In the genomic region with DNA sequence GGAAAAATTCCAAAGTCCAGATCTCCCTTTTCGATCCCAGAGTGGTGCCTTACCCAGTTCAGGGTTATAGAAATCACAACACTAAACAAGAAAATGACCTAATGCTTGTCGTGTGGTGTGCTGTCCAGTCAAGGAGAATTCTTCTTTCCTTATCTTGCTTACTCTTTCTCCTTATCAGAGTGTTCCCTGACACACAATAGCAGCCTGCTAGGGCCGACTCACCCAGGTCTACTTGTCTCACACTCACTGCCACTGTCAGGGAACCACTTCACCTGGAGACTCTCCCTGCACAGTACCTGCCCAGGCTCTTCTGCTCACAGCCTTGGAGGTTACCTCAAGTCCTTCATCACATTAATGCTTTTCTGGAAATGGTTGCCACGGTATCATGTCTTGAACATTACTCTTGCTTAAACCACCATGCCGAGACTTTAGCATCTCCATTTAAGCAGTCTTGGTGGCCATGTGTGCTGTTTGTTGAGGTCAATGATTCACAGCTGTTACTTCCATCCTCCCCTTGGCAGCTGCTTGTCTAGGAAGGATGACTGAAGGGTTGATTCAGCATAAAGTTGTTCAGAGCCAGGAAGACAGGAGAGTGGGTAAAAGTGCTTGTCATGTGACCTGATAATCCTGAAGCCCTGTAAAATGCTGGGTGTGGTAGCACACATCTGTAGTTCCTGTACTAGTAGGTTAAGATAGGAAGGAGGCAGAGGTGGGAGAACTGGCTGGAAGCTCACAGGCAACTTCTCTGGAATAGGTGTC, we compare ENCODE assay signal across 30 mouse cellular contexts. TPM values are rescaled to one million over a fixed set of nuclear protein-coding genes. Genes with fewer than 3 reads are reported as not detected.
A peak's percentile ranks its signal among the peaks of the same experiment; 100 is the strongest.
DNase-seq lines count a peak whose midpoint lies in the region; ATAC-seq and TF ChIP-seq lines count a peak whose summit lies in the region.
"Had no signal": no experiment of that assay in that cellular context is flagged by ENCODE, and none has a peak within 500 bp of the region (broad histone marks: within the 10 kb centered on the region; RNA-seq: fewer than 3 reads in every experiment).

No protein-coding gene starts in this region.

- no peaks in the 10 kb centered on the region for H3K36me3 ChIP-seq in midbrain, embryonic 11.5 days (ENCODE audit: control insufficient read depth, insufficient read depth, low read length)
- no peaks in the 10 kb centered on the region for H3K36me3 ChIP-seq in midbrain, embryonic 15.5 days (replicated peaks)
- H3K36me3 ChIP-seq in intestine, postnatal 0 days (ENCODE audit: control insufficient read depth, insufficient read depth), result no peaks in the 10 kb centered on the region
- no peaks in the 10 kb centered on the region for H3K36me3 ChIP-seq in stomach, postnatal 0 days (ENCODE audit: control insufficient read depth, insufficient read depth, low read length)
- H3K36me3 ChIP-seq: hindbrain, embryonic 12.5 days; hindbrain, embryonic 15.5 days had no signal

- H3K9ac ChIP-seq in midbrain, embryonic 11.5 days (ENCODE audit: low read length), result no peak overlapping the region
- no peak overlapping the region for H3K9ac ChIP-seq in midbrain, embryonic 15.5 days
- no peak overlapping the region for H3K9ac ChIP-seq in intestine, postnatal 0 days (ENCODE audit: low read depth, low read length)
- no peak overlapping the region for H3K9ac ChIP-seq in stomach, postnatal 0 days (ENCODE audit: low read length)
- H3K9ac ChIP-seq: forebrain, postnatal 0 days; hindbrain, embryonic 12.5 days; hindbrain, embryonic 15.5 days had no signal

- ATAC-seq in midbrain, embryonic 11.5 days (ENCODE audit: low FRiP score), result no peak
- ATAC-seq in midbrain, embryonic 15.5 days (replicated peaks), result no peak
- ATAC-seq in intestine, postnatal 0 days, result peak; percentile 87
- peak; percentile 88 for ATAC-seq in stomach, postnatal 0 days (ENCODE audit: low FRiP score, low TSS enrichment)
- ATAC-seq: CD4-positive, CD25-positive, alpha-beta regulatory T cell, adult 4 months; forebrain, embryonic 14.5 days; forebrain, postnatal 0 days had no signal

- H3K27me3 ChIP-seq in midbrain, embryonic 11.5 days (ENCODE audit: control insufficient read depth, insufficient read depth, low read length), result no peaks in the 10 kb centered on the region
- H3K27me3 ChIP-seq in midbrain, embryonic 15.5 days (replicated peaks), result no peaks in the 10 kb centered on the region
- no peaks in the 10 kb centered on the region for H3K27me3 ChIP-seq in intestine, postnatal 0 days (replicated peaks; ENCODE audit: control insufficient read depth, insufficient read depth, low read length)
- no peaks in the 10 kb centered on the region for H3K27me3 ChIP-seq in stomach, postnatal 0 days (ENCODE audit: control insufficient read depth, insufficient read depth, low read length)
- H3K27me3 ChIP-seq: hindbrain, embryonic 12.5 days; hindbrain, embryonic 15.5 days had no signal

- H3K9me3 ChIP-seq in midbrain, embryonic 11.5 days (ENCODE audit: control insufficient read depth, low read length), result no peaks in the 10 kb centered on the region
- no peaks in the 10 kb centered on the region for H3K9me3 ChIP-seq in midbrain, embryonic 15.5 days
- no peaks in the 10 kb centered on the region for H3K9me3 ChIP-seq in intestine, postnatal 0 days (ENCODE audit: control insufficient read depth)
- H3K9me3 ChIP-seq in stomach, postnatal 0 days (ENCODE audit: control insufficient read depth, low read length), result no peaks in the 10 kb centered on the region
- H3K9me3 ChIP-seq: hindbrain, embryonic 12.5 days; hindbrain, embryonic 15.5 days had no signal

- no peaks in the 10 kb centered on the region for H3K4me1 ChIP-seq in midbrain, embryonic 11.5 days (ENCODE audit: control insufficient read depth, insufficient read depth, low read length)
- no peaks in the 10 kb centered on the region for H3K4me1 ChIP-seq in midbrain, embryonic 15.5 days
- no peaks in the 10 kb centered on the region for H3K4me1 ChIP-seq in intestine, postnatal 0 days (replicated peaks; ENCODE audit: control insufficient read depth, insufficient read depth, low read length)
- H3K4me1 ChIP-seq in stomach, postnatal 0 days (replicated peaks; ENCODE audit: control insufficient read depth, insufficient read depth), result no peaks in the 10 kb centered on the region
- H3K4me1 ChIP-seq: hindbrain, embryonic 12.5 days; hindbrain, embryonic 15.5 days had no signal

- no peak for TF ChIP-seq CTCF in intestine, postnatal 0 days (IDR thresholded peaks at IDR 0.05; ENCODE audit: low read depth)
- TF ChIP-seq CTCF in stomach, postnatal 0 days (IDR thresholded peaks at IDR 0.05; ENCODE audit: low read depth), result no peak

- H3K27ac ChIP-seq in midbrain, embryonic 11.5 days (ENCODE audit: low read depth, low read length), result no peak overlapping the region
- no peak overlapping the region for H3K27ac ChIP-seq in midbrain, embryonic 15.5 days
- H3K27ac ChIP-seq in intestine, postnatal 0 days (ENCODE audit: low read depth, low read length), result peak overlapping the region; percentile 73
- no peak overlapping the region for H3K27ac ChIP-seq in stomach, postnatal 0 days (replicated peaks)
- H3K27ac ChIP-seq: gastrocnemius, adult 2 months; heart, adult 2 months; hindbrain, embryonic 12.5 days; hindbrain, embryonic 15.5 days had no signal

- no peak overlapping the region for H3K4me3 ChIP-seq in midbrain, embryonic 11.5 days (ENCODE audit: low read depth, low read length)
- H3K4me3 ChIP-seq in midbrain, embryonic 15.5 days, result no peak overlapping the region
- H3K4me3 ChIP-seq in intestine, postnatal 0 days (ENCODE audit: low read depth, low read length), result no peak overlapping the region
- no peak overlapping the region for H3K4me3 ChIP-seq in stomach, postnatal 0 days (ENCODE audit: low read depth, low read length)
- H3K4me3 ChIP-seq: gastrocnemius, adult 2 months; heart, adult 2 months; hindbrain, embryonic 12.5 days; hindbrain, embryonic 15.5 days had no signal

- no peak for TF ChIP-seq EP300 in stomach, postnatal 0 days (optimal IDR thresholded peaks at IDR 0.05)

- H3K4me2 ChIP-seq in midbrain, embryonic 11.5 days, result no peak overlapping the region
- H3K4me2 ChIP-seq in midbrain, embryonic 15.5 days, result no peak overlapping the region
- H3K4me2 ChIP-seq in intestine, postnatal 0 days (replicated peaks; ENCODE audit: low read depth), result no peak overlapping the region
- H3K4me2 ChIP-seq in stomach, postnatal 0 days (replicated peaks; ENCODE audit: low read depth), result no peak overlapping the region
- H3K4me2 ChIP-seq: heart, embryonic 11.5 days; hindbrain, embryonic 12.5 days; hindbrain, embryonic 15.5 days had no signal

- peak; percentile 75 for DNase-seq in midbrain, embryonic 11.5 days (ENCODE audit: low spot score, missing footprints)
- no peak for DNase-seq in stomach, postnatal 0 days (ENCODE audit: low spot score)
- DNase-seq in adrenal gland, postnatal 36 days, result no peak
- DNase-seq in gastrocnemius, adult 8-10 months (ENCODE audit: low spot score in 2 of 2), result no peak
- DNase-seq: adrenal gland, adult 2 months; adrenal gland, postnatal 14 days; cerebellum, adult 11-12 months; cerebellum, adult 8-10 months; cerebellum, postnatal 10 days; cerebellum, postnatal 36 days; embryo, embryonic 11 days; forebrain, postnatal 0 days; gastrocnemius, adult 2 months; gastrocnemius, postnatal 25 days; heart, adult 2 months had no signal

- 83% methylated on average over 5 of the region's 5 CpGs for WGBS in midbrain, embryonic 11.5 days
- WGBS in midbrain, embryonic 15.5 days, result 86% methylated on average over 5 of the region's 5 CpGs
- WGBS in intestine, postnatal 0 days, result 47% methylated on average over 5 of the region's 5 CpGs
- WGBS in stomach, postnatal 0 days, result 61% methylated on average over 5 of the region's 5 CpGs

RNA-seq across cellular contexts. Expression of gene Slc15a5, which starts 1.9 kb away (rescaled TPM):
- not detected in 2 replicates for polyA plus RNA-seq in midbrain, embryonic 11.5 days (2014; fragmentation: Nextera tagmentation; extraction: Ambion mirVana)
- 0.14 TPM in 1 of 2 replicates, not detected in the other for polyA plus RNA-seq in midbrain, embryonic 15.5 days (2015; fragmentation: Nextera tagmentation; extraction: Ambion mirVana)
- 0.21 TPM in 1 of 2 replicates, not detected in the other for polyA plus RNA-seq in intestine, postnatal 0 days (2015; fragmentation: Nextera tagmentation; extraction: Ambion mirVana)
- polyA plus RNA-seq in stomach, postnatal 0 days (2015; fragmentation: Nextera tagmentation; extraction: Ambion mirVana), result not detected in 2 replicates
- total RNA-seq in adrenal gland, postnatal 36 days (2021), result 1 to 10 TPM; 1.6 to 3.3 TPM
- total RNA-seq in gastrocnemius, adult 8-10 months (2022), result 10 to 100 TPM in 2 of 4 experiments, 1 to 10 TPM in 1, under 1 TPM in 1; 0.63 to 21.8 (median 10.9) TPM
- total RNA-seq: adrenal gland, postnatal 14 days; heart, adult 2 months; heart, postnatal 25 days; hematopoietic stem cell, adult 5-6 weeks; MEL had no signal
- polyA plus RNA-seq: brain, embryonic 14.5 days; C2C12; CD4-positive, CD25-positive, alpha-beta regulatory T cell, adult 4 months; embryonic facial prominence, embryonic 11.5 days; embryonic facial prominence, embryonic 14.5 days; forebrain, embryonic 11.5 days; forebrain, embryonic 14.5 days; heart, adult 2 months; hindbrain, embryonic 12.5 days; hindbrain, embryonic 15.5 days had no signal

Comparison
In these comparisons a context has a peak if more than half of its experiments do, and no peak if none do; other contexts are left out.
1. ATAC-seq: peak in intestine, postnatal 0 days (single experiment) and stomach, postnatal 0 days (single experiment); none in midbrain, embryonic 11.5 days (single experiment) and midbrain, embryonic 15.5 days (single experiment).